Mouse (Mus musculus): ENCODE data around the gene Dnajc22.

GRCm38 (mm10) chr15:99127851-99128522, 35.0 kb downstream of the Dnajc22 start:
- TF ChIP-seq CTCF (IDR thresholded peaks at IDR 0.05; ENCODE audit: insufficient read depth, low read length) (no peak), POLR2A (IDR thresholded peaks at IDR 0.05; ENCODE audit: borderline replicate concordance, extremely low read depth, low read depth, low read length) (no peak)

Data from lung, adult 2 months (tissue).